8 mouse cellular contexts compared by ENCODE assay signal in genomic region chr19:38124401-38125218, GRCm38 (mm10). TPM values are rescaled to one million over a fixed set of nuclear protein-coding genes. Genes with fewer than 3 reads are reported as not detected.
DNase-seq lines count a peak whose midpoint lies in the region; ATAC-seq lines count a peak whose summit lies in the region.

No protein-coding gene starts in this region.

- H3K4me3 ChIP-seq in embryonic facial prominence, embryonic 14.5 days (ENCODE audit: low read depth, low read length) = peak overlapping the region; percentile 57
- peak overlapping the region; percentile 61 for H3K4me3 ChIP-seq in heart, embryonic 12.5 days

- no peaks in the 10 kb centered on the region for H3K4me1 ChIP-seq in embryonic facial prominence, embryonic 14.5 days (ENCODE audit: control insufficient read depth, insufficient read depth, low read length)
- H3K4me1 ChIP-seq in heart, embryonic 12.5 days (replicated peaks) = no peaks in the 10 kb centered on the region

- intact Hi-C loops in left cerebral cortex, postnatal 25 days (cut with DNase I) = no loop called here

- no peaks in the 10 kb centered on the region for H3K9me3 ChIP-seq in embryonic facial prominence, embryonic 14.5 days (ENCODE audit: control insufficient read depth, low read length)
- no peaks in the 10 kb centered on the region for H3K9me3 ChIP-seq in heart, embryonic 12.5 days (replicated peaks)

- H3K36me3 ChIP-seq in embryonic facial prominence, embryonic 14.5 days (ENCODE audit: control insufficient read depth, insufficient read depth, low read length) = no peaks in the 10 kb centered on the region
- no peaks in the 10 kb centered on the region for H3K36me3 ChIP-seq in heart, embryonic 12.5 days

- peak; percentile 78 for ATAC-seq in embryonic facial prominence, embryonic 14.5 days (ENCODE audit: low read depth)
- ATAC-seq in heart, embryonic 12.5 days (ENCODE audit: insufficient number of reproducible peaks, low FRiP score) = peak; percentile 63
- peak; percentile 31; the same call in 1 of the 2 replicates for ATAC-seq in megakaryocyte progenitor cell, adult 5-6 weeks (replicated peaks; ENCODE audit: poor library complexity)

- WGBS in embryonic facial prominence, embryonic 14.5 days = under 1% methylated on average over 33 of the region's 77 CpGs
- WGBS in heart, embryonic 12.5 days = 1% methylated on average over 77 of the region's 77 CpGs

- peak overlapping the region; percentile 57 for H3K9ac ChIP-seq in embryonic facial prominence, embryonic 14.5 days (ENCODE audit: low read depth, low read length)
- peak overlapping the region; percentile 64 for H3K9ac ChIP-seq in heart, embryonic 12.5 days

- peak overlapping the region; percentile 91 for H3K4me2 ChIP-seq in embryonic facial prominence, embryonic 14.5 days (ENCODE audit: low read depth, low read length)
- H3K4me2 ChIP-seq in heart, embryonic 12.5 days = peak overlapping the region; percentile 96

- peaks cover 25% of the 10 kb centered on the region for H3K27me3 ChIP-seq in embryonic facial prominence, embryonic 14.5 days (replicated peaks; ENCODE audit: control insufficient read depth, insufficient read depth, low read length)
- H3K27me3 ChIP-seq in heart, embryonic 12.5 days (replicated peaks) = peaks cover 56% of the 10 kb centered on the region

- H3K27ac ChIP-seq in embryonic facial prominence, embryonic 14.5 days (replicated peaks; ENCODE audit: low read depth, low read length) = no peak overlapping the region
- H3K27ac ChIP-seq in heart, embryonic 12.5 days (ENCODE audit: poor library complexity, severe bottlenecking) = no peak overlapping the region

- peak; percentile 10 to 23 for DNase-seq in left cerebral cortex, adult 18-20 months (ENCODE audit: low spot score in 2 of 2)
- DNase-seq in left cerebral cortex, adult 11 months (ENCODE audit: low spot score) = no peak
- DNase-seq in embryonic facial prominence, embryonic 14.5 days (ENCODE audit: low spot score) = peak; percentile 38
- DNase-seq in left cerebral cortex, postnatal 25 days (ENCODE audit: low spot score in 2 of 2) = peak; percentile 15 to 18
- DNase-seq in skeletal muscle tissue, adult 2 months (ENCODE audit: low read depth, low spot score) = peak; percentile 16
- no peak for DNase-seq in cerebellum, adult 8-10 months

RNA-seq across cellular contexts. Expression of gene Rbp4, which starts 0.5 kb away (rescaled TPM):
- total RNA-seq in left cerebral cortex, adult 18-20 months (2021) = 10 to 100 TPM; 20.7 to 21.3 TPM
- polyA plus RNA-seq in embryonic facial prominence, embryonic 14.5 days (2014; fragmentation: Nextera tagmentation; extraction: Ambion mirVana) = 18.3 and 20.9 TPM in 2 replicates
- 5.9 and 24.1 TPM in 2 replicates for polyA plus RNA-seq in heart, embryonic 12.5 days (2016; fragmentation: Nextera tagmentation; extraction: Ambion mirVana)
- 10 to 100 TPM; 21.8 to 27.6 TPM for total RNA-seq in left cerebral cortex, postnatal 25 days (2021)
- not detected in 2 replicates for total RNA-seq in megakaryocyte progenitor cell, adult 5-6 weeks (2015)
- not detected in 2 replicates for total RNA-seq in megakaryocyte progenitor cell, adult 5-6 weeks (2017)

RNA-seq across cellular contexts. Expression of gene Pde6c, which starts 8.0 kb away (rescaled TPM):
- total RNA-seq in left cerebral cortex, adult 18-20 months (2021) = under 1 TPM; 0.12 to 0.26 TPM
- not detected in 2 replicates for polyA plus RNA-seq in embryonic facial prominence, embryonic 14.5 days (2014; fragmentation: Nextera tagmentation; extraction: Ambion mirVana)
- not detected in 2 replicates for polyA plus RNA-seq in heart, embryonic 12.5 days (2016; fragmentation: Nextera tagmentation; extraction: Ambion mirVana)
- under 1 TPM; 0.34 to 0.69 TPM for total RNA-seq in left cerebral cortex, postnatal 25 days (2021)
- not detected in 2 replicates for total RNA-seq in megakaryocyte progenitor cell, adult 5-6 weeks (2015)
- not detected in 2 replicates for total RNA-seq in megakaryocyte progenitor cell, adult 5-6 weeks (2017)

RNA-seq across cellular contexts. Expression of gene Ffar4, which starts 27.7 kb away (rescaled TPM):
- not detected for total RNA-seq in left cerebral cortex, adult 18-20 months (2021)
- polyA plus RNA-seq in embryonic facial prominence, embryonic 14.5 days (2014; fragmentation: Nextera tagmentation; extraction: Ambion mirVana) = 0.52 and 0.56 TPM in 2 replicates
- not detected in 2 replicates for polyA plus RNA-seq in heart, embryonic 12.5 days (2016; fragmentation: Nextera tagmentation; extraction: Ambion mirVana)
- not detected for total RNA-seq in left cerebral cortex, postnatal 25 days (2021)
- total RNA-seq in megakaryocyte progenitor cell, adult 5-6 weeks (2015) = 0.22 TPM in 1 of 2 replicates, not detected in the other
- 0.24 and 0.33 TPM in 2 replicates for total RNA-seq in megakaryocyte progenitor cell, adult 5-6 weeks (2017)

Comparison
In these comparisons a context has a peak if more than half of its experiments do, and no peak if none do; other contexts are left out.
1. DNase-seq: peak in left cerebral cortex, adult 18-20 months (2 of 2), embryonic facial prominence, embryonic 14.5 days (single experiment), left cerebral cortex, postnatal 25 days (2 of 2) and skeletal muscle tissue, adult 2 months (single experiment); none in left cerebral cortex, adult 11 months (single experiment) and cerebellum, adult 8-10 months (single experiment).
2. RNA of gene Rbp4, which starts 0.5 kb away (total RNA-seq): 21.8 to 27.6 TPM in left cerebral cortex, postnatal 25 days and 20.7 to 21.3 TPM in left cerebral cortex, adult 18-20 months; not detected in megakaryocyte progenitor cell, adult 5-6 weeks; every median in the first group is over 10 times any median in the second.
3. Peak in every context shown above with its lines, with median percentiles within 50 percentile points of each other: ATAC-seq.